8 mouse cellular contexts compared by ENCODE assay signal in the genomic region with DNA sequence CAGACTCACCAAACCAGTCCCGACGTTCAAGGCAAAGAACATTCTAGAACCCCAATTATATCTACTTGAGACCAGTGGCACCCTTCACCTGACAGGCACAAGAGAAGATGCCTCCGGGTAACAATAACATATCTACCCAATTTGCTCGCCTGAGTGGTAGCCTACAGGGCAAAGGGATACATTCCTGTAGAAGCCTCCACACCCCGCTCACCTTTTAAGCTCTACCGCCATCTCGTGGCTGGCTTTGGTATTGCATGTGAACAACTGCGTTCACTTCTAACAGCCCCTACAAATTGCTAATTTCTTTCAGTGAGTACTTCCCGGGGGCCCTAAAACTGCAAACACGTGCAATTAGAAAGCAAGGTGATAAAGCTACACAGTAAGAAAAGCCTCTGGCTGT.
DNase-seq lines count a peak whose midpoint lies in the region; ATAC-seq and TF ChIP-seq lines count a peak whose summit lies in the region.

No protein-coding gene starts in this region.

- no peaks in the 10 kb centered on the region for H3K4me1 ChIP-seq in heart, adult 2 months (ENCODE audit: control insufficient read depth, insufficient read depth, low read length)
- peaks cover 13% of the 10 kb centered on the region for H3K4me1 ChIP-seq in kidney, embryonic 16.5 days (ENCODE audit: insufficient read depth, low read length)
- no peaks in the 10 kb centered on the region for H3K4me1 ChIP-seq in liver, embryonic 14.5 days (replicated peaks; ENCODE audit: control insufficient read depth in 2 of 2, insufficient read depth in 2 of 2, low read length in 1 of 2)
- no peaks in the 10 kb centered on the region for H3K4me1 ChIP-seq in neural tube, embryonic 14.5 days (ENCODE audit: control insufficient read depth, insufficient read depth, low read length)
- H3K4me1 ChIP-seq in testis, adult 2 months (ENCODE audit: control insufficient read depth, insufficient read depth, low read length): peaks cover 9% of the 10 kb centered on the region

- DNase-seq in A20 (ENCODE audit: low read depth, low spot score): peak; percentile 58
- DNase-seq in adrenal gland, postnatal 14 days: peak; percentile 85
- DNase-seq in embryo, embryonic 9.5 days (ENCODE audit: extremely low spot score): peak; percentile 82
- DNase-seq in heart, adult 2 months: peak; percentile 71 to 89
- peak; percentile 11 to 22 (median 15) for DNase-seq in liver, embryonic 14.5 days (ENCODE audit: low read depth in 3 of 3, low spot score in 3 of 3)

- H3K4me2 ChIP-seq in kidney, embryonic 16.5 days (replicated peaks; ENCODE audit: low read depth, low read length): no peak overlapping the region
- no peak overlapping the region for H3K4me2 ChIP-seq in liver, embryonic 14.5 days (ENCODE audit: low read depth)
- H3K4me2 ChIP-seq in neural tube, embryonic 14.5 days (ENCODE audit: low read depth, low read length): no peak overlapping the region

- TF ChIP-seq EP300 in heart, adult 2 months (IDR thresholded peaks at IDR 0.05; ENCODE audit: insufficient read depth, low read depth, low read length): no peak
- TF ChIP-seq EP300 in liver, embryonic 14.5 days (IDR thresholded peaks at IDR 0.05; ENCODE audit: low read depth): no peak

- peak; percentile 67; the same call in 1 of the 2 replicates for ATAC-seq in kidney, embryonic 16.5 days (ENCODE audit: low FRiP score, low TSS enrichment)
- no peak for ATAC-seq in liver, embryonic 14.5 days (ENCODE audit: insufficient read depth)
- peak; percentile 82; the same call in 1 of the 2 replicates for ATAC-seq in neural tube, embryonic 14.5 days (ENCODE audit: low read depth)

- H3K9me3 ChIP-seq in kidney, embryonic 16.5 days (ENCODE audit: low read length): peaks cover 8% of the 10 kb centered on the region; the same call in 1 of the 2 replicates
- no peaks in the 10 kb centered on the region for H3K9me3 ChIP-seq in liver, embryonic 14.5 days (ENCODE audit: control insufficient read depth, low read length)
- no peaks in the 10 kb centered on the region for H3K9me3 ChIP-seq in neural tube, embryonic 14.5 days (ENCODE audit: control insufficient read depth, low read length)

- intact Hi-C loops in heart, adult 2 months (cut with DNase I): loop anchor here (5.0 kb wide), 1 partner anchor 60 kb away; no protein-coding TSS in a partner anchor

- H3K27ac ChIP-seq in heart, adult 2 months: no peak overlapping the region
- peak overlapping the region; percentile 76; the same call in 1 of the 2 replicates for H3K27ac ChIP-seq in kidney, embryonic 16.5 days (ENCODE audit: low read length)
- H3K27ac ChIP-seq in liver, embryonic 14.5 days: no peak overlapping the region
- H3K27ac ChIP-seq in neural tube, embryonic 14.5 days (ENCODE audit: low read depth, low read length): no peak overlapping the region
- peak overlapping the region; percentile 44 for H3K27ac ChIP-seq in testis, adult 2 months (ENCODE audit: control insufficient read depth, insufficient read depth, low read depth, low read length)

- WGBS in heart, adult 2 months: 19% methylated on average over 10 of the region's 10 CpGs
- 12% methylated on average over 10 of the region's 10 CpGs for WGBS in kidney, embryonic 16.5 days
- WGBS in liver, embryonic 14.5 days (ENCODE audit: insufficient replicate concordance): 18% methylated on average over 10 of the region's 10 CpGs
- WGBS in neural tube, embryonic 14.5 days: 20% methylated on average over 10 of the region's 10 CpGs

- no peak overlapping the region for H3K9ac ChIP-seq in heart, adult 2 months (ENCODE audit: low read depth, low read length)
- no peak overlapping the region for H3K9ac ChIP-seq in kidney, embryonic 16.5 days (replicated peaks; ENCODE audit: low read length)
- no peak overlapping the region for H3K9ac ChIP-seq in liver, embryonic 14.5 days (replicated peaks)
- H3K9ac ChIP-seq in neural tube, embryonic 14.5 days (replicated peaks; ENCODE audit: low read depth, low read length): no peak overlapping the region

- H3K36me3 ChIP-seq in heart, adult 2 months (ENCODE audit: control insufficient read depth, insufficient read depth, low read length): no peaks in the 10 kb centered on the region
- no peaks in the 10 kb centered on the region for H3K36me3 ChIP-seq in kidney, embryonic 16.5 days (ENCODE audit: insufficient read depth, low read length)
- no peaks in the 10 kb centered on the region for H3K36me3 ChIP-seq in liver, embryonic 14.5 days (replicated peaks; ENCODE audit: control insufficient read depth, insufficient read depth, low read depth)
- H3K36me3 ChIP-seq in neural tube, embryonic 14.5 days (ENCODE audit: control insufficient read depth, insufficient read depth, low read length): no peaks in the 10 kb centered on the region
- H3K36me3 ChIP-seq in testis, adult 2 months (ENCODE audit: control insufficient read depth, insufficient read depth, low read length): no peaks in the 10 kb centered on the region

- no peak overlapping the region for H3K4me3 ChIP-seq in heart, adult 2 months
- H3K4me3 ChIP-seq in kidney, embryonic 16.5 days (ENCODE audit: low read length): no peak overlapping the region
- H3K4me3 ChIP-seq in liver, embryonic 14.5 days (ENCODE audit: insufficient read depth in 1 of 2, low read depth in 2 of 2, low read length in 2 of 2): no peak overlapping the region
- H3K4me3 ChIP-seq in neural tube, embryonic 14.5 days (ENCODE audit: low read depth, low read length): no peak overlapping the region
- no peak overlapping the region for H3K4me3 ChIP-seq in testis, adult 2 months (ENCODE audit: control insufficient read depth, low read depth, low read length)

- no peak for TF ChIP-seq POLR2A in heart, adult 2 months (IDR thresholded peaks at IDR 0.05; ENCODE audit: insufficient read depth, low read depth, low read length)
- no peak for TF ChIP-seq POLR2A in testis, adult 2 months (IDR thresholded peaks at IDR 0.05; ENCODE audit: control insufficient read depth, low read depth, low read length)

- no peaks in the 10 kb centered on the region for H3K27me3 ChIP-seq in heart, adult 2 months (ENCODE audit: control insufficient read depth, insufficient read depth, low read length)
- no peaks in the 10 kb centered on the region for H3K27me3 ChIP-seq in kidney, embryonic 16.5 days (ENCODE audit: insufficient read depth, low read length)
- no peaks in the 10 kb centered on the region for H3K27me3 ChIP-seq in liver, embryonic 14.5 days (ENCODE audit: control insufficient read depth, insufficient read depth, low read length)
- no peaks in the 10 kb centered on the region for H3K27me3 ChIP-seq in neural tube, embryonic 14.5 days (ENCODE audit: control insufficient read depth, insufficient read depth, low read length)
- H3K27me3 ChIP-seq in testis, adult 2 months (ENCODE audit: control insufficient read depth, insufficient read depth, low read length): no peaks in the 10 kb centered on the region

- H3K79me2 ChIP-seq in heart, adult 2 months (replicated peaks; ENCODE audit: control insufficient read depth, insufficient read depth, low read length): no peaks in the 10 kb centered on the region

- peak; percentile 99 for TF ChIP-seq CTCF in heart, adult 2 months (IDR thresholded peaks at IDR 0.05)
- peak; percentile 87 for TF ChIP-seq CTCF in liver, embryonic 14.5 days (IDR thresholded peaks at IDR 0.05; ENCODE audit: low read depth)
- peak; percentile 76 for TF ChIP-seq CTCF in testis, adult 2 months (IDR thresholded peaks at IDR 0.05; ENCODE audit: control insufficient read depth, insufficient read depth, insufficient replicate concordance, low read depth, low read length)

Comparison
In these comparisons a context has a peak if more than half of its experiments do, and no peak if none do; other contexts are left out.
1. DNase-seq: peak in every context shown above with its lines; median percentile 85 in adrenal gland, postnatal 14 days; 82 in embryo, embryonic 9.5 days; 80 in heart, adult 2 months; 58 in A20; 15 in liver, embryonic 14.5 days.
2. H3K27ac ChIP-seq: peak in kidney, embryonic 16.5 days (single experiment) and testis, adult 2 months (single experiment); none in heart, adult 2 months (single experiment), liver, embryonic 14.5 days (single experiment) and neural tube, embryonic 14.5 days (single experiment).
3. Peak in every context shown above with its lines, with median percentiles within 50 percentile points of each other: CTCF ChIP-seq.